Mouse (Mus musculus): ENCODE data around the gene Il1f10. TPM values are rescaled to one million over a fixed set of nuclear protein-coding genes. Genes with fewer than 3 reads are reported as not detected.

The Il1f10 gene
- polyA plus RNA-seq, 1 experiment from 2014 or later = not detected

DNA sequence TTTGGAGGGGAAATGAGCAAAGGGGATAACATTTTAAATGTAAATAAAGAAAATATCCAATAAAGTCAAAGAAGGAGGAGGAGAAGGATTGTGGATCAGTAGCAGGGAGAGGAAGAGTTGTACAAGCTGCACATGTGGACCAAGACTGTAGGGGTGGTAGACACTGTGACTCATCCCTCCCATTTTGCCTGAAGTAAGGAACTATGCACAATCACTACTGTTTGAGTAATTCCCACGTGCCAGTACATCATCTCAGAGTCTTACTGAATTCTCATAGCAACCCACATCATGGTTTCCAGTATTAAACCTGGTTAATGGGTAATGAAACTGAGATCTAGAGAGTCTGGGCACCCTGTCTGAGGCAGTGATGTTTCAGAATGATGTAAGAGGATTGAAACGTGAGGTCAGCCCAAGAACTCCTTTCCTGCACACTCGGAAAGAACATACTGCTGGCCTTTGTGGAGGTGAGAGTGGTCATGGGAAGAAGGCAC is 50.4 kb downstream of the Il1f10 start:
- Histone ChIP-seq H3K9ac (replicated peaks) (no peak overlapping the region), H3K4me3 (no peak overlapping the region), H3K4me1 (no peaks in the 10 kb centered on the region), H3K36me3 (no peaks in the 10 kb centered on the region), H3K27me3 (no peaks in the 10 kb centered on the region), H3K27ac (replicated peaks) (no peak overlapping the region), H3K4me2 (replicated peaks) (no peak overlapping the region), H3K9me3 (no peaks in the 10 kb centered on the region)
- 75% methylated on average over 3 of the region's 3 CpGs for WGBS
- ATAC-seq (replicated peaks) = no peak

Other genes with a start within 250 kb of the Il1f10 start
- 4.1 and 4.4 TPM in 2 replicates for gene Hnmt, start 241.8 kb upstream of the Il1f10 start, polyA plus RNA-seq (2015; fragmentation: Nextera tagmentation; extraction: Ambion mirVana)
- gene Tbpl2, start 194.6 kb upstream of the Il1f10 start, polyA plus RNA-seq (2015; fragmentation: Nextera tagmentation; extraction: Ambion mirVana) = not detected in 2 replicates
- not detected in 2 replicates for gene Il1f8, start 138.0 kb upstream of the Il1f10 start, polyA plus RNA-seq (2015; fragmentation: Nextera tagmentation; extraction: Ambion mirVana)
- not detected in 2 replicates for gene Il1f9, start 104.7 kb upstream of the Il1f10 start, polyA plus RNA-seq (2015; fragmentation: Nextera tagmentation; extraction: Ambion mirVana)
- gene Il1f6, start 75.8 kb upstream of the Il1f10 start, polyA plus RNA-seq (2015; fragmentation: Nextera tagmentation; extraction: Ambion mirVana) = not detected in 2 replicates
- not detected in 2 replicates for gene Il1f5, start 14.2 kb upstream of the Il1f10 start, polyA plus RNA-seq (2015; fragmentation: Nextera tagmentation; extraction: Ambion mirVana)
- gene Il1rn, start 45.7 kb downstream of the Il1f10 start, polyA plus RNA-seq (2015; fragmentation: Nextera tagmentation; extraction: Ambion mirVana) = 0.15 and 0.17 TPM in 2 replicates
- gene Psd4, start 76.4 kb downstream of the Il1f10 start, polyA plus RNA-seq (2015; fragmentation: Nextera tagmentation; extraction: Ambion mirVana) = 0.28 and 0.59 TPM in 2 replicates
- gene Pax8, start 184.4 kb downstream of the Il1f10 start, polyA plus RNA-seq (2015; fragmentation: Nextera tagmentation; extraction: Ambion mirVana) = 0.26 and 0.33 TPM in 2 replicates

Data from forebrain, embryonic 15.5 days (tissue).